Mouse (Mus musculus) testis, postnatal 10 days (tissue): ENCODE measurements around the gene Ttll4.

Experiments
- DNase-seq: peaks from one replicate; pipeline ENCODE4 v3.0.0; 2021; ENCODE audit warnings: low spot score

Gene Ttll4

DNA sequence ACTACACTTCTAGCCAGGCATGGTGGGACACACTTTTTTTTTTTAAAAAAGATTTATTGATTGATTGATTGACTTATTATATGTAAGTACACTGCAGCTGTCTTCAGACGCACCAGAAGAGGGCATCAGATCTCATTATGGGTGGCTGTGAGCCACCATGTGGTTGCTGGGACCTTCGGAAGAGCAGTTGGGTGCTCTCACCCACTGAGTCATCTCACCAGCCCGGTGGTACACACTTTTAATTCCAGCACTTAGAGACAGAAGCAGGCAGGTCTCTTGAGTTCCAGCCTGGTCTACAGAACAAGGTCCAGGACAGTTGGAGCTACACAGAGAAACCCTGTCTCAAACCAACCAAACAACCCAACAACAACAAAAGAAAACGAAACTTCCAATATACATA, 50.5 kb downstream of the Ttll4 start:
- DNase-seq = no peak

DNA sequence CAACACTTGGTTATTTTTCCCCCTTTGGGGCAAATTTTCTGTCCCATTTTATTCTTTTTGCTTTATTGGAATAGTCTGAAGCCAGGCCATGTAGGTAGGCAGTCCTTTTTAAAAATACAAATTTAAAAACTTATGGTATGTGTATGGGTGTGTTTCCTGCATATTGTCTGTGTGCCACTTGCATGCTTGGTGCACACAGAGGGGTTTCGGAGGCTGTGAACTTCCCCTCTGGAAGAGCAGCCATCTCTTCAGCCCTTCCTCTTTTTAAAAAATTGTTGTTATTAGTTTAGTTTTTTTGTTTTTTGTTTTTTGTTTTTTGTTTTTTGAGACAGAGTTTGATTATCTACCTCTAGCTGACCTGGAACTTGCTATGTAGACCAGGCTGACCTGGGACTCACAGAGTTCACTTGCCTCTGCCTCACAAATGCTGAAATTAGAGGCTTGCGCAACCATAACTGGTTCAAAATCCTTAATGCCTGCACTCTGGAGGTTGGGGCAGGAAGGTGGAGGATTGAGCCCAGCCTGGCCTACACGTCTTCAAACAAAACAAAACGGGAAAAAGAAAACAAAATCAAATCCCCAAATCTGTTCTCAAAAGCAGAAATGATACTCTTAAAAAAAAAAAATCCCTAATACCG, 51.0 kb downstream of the Ttll4 start:
- no peak for DNase-seq

GRCm38 (mm10) chr1:74713099-74713858, 51.7 kb downstream of the Ttll4 start, which contains the start of gene Cyp27a1:
Gene Cyp27a1 (plus strand): TSS chr1:74713574.
- DNase-seq = peak; percentile 76

- no peak for DNase-seq
These were observed 52.5 kb downstream of the Ttll4 start for GRCm38 (mm10) chr1:74713859-74714730.

DNA sequence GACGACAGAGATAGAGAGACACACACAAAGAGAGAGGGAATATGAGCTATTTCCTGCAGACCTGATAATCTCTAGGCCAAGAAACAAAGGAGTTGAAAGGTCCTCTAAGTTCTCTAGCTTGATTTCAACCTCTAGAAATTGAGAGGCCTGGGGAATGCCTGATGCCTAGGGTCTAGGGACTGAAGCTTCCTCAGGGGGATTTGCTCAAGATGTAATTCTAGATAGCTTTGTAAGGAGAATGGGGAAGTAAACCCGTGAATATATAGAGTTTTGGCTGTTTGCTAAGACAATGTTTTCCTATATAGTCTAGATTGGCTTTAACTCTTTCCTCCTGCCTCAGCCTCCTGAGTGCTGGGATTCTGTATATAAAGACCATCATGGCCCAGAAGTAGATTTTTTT, 53.4 kb downstream of the Ttll4 start:
- no peak for DNase-seq

GRCm38 (mm10) chr1:74715468-74715867, 53.9 kb downstream of the Ttll4 start:
- no peak for DNase-seq

DNA sequence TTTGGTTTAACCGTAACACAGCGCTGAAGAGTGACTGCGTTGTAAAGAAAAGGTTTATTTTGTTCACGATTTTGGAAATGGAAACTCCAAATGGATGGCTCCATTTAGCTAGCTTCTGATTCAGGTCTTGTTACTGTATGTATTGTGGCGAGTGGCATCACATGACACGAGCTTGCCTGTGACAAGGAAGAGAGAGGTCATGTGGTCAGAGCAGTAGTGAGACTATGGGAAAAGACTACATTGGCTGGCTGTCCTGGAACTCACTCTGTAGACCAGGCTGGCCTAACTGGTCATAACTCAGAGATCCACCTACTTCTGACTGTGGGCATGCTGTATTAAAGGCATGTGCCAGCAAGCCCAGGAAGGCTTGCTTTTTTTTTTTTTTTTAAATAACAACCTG, 54.3 kb downstream of the Ttll4 start:
- DNase-seq = no peak

- no peak for DNase-seq
These were observed 56.6 kb downstream of the Ttll4 start for GRCm38 (mm10) chr1:74718113-74718512.

DNA sequence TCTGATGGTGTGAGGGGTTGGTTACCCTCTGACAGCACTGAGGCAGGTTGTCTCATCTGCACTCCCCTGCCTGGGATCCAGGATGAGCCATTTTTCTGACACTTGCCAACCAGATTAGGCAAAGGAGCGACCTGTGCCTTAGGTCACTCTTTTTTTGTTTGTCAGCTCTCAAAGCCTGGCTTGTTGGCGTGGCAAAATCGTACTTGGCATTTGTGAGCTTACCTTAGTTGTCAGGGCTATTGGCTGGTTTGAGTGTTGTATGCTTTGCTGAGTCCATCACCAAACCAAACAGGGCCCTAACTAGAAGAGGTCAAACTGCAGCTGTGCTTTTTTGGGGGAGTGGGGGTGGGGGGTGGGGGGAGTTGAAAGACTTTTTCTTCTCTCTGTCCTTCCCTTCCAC, 57.7 kb downstream of the Ttll4 start:
- no peak for DNase-seq

DNA sequence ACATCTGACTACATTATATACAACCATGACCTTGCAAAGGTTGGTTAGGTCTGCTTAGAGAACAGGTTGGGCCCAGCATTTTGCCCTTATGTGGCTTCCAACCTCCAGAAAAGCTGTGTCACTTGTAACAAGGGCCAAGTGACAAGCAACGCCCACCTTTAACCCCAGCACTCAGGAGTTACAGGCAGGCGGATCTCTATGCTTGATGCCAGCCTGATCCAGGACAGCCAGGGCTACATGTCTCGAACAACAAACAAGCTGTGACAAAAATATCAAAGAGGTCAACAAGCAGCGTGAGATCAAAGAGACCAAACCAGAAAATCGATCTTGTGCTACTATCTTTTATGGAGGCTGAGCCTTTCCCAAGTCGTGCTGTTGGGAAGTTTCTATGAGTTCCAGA, 60.1 kb downstream of the Ttll4 start:
- DNase-seq = no peak

- DNase-seq = peak; percentile 66
These were observed 62.2 kb downstream of the Ttll4 start for GRCm38 (mm10) chr1:74723748-74724147.

GRCm38 (mm10) chr1:74726114-74726513, 64.6 kb downstream of the Ttll4 start:
- DNase-seq = no peak

GRCm38 (mm10) chr1:74726674-74727073, 65.1 kb downstream of the Ttll4 start:
- DNase-seq = no peak

GRCm38 (mm10) chr1:74728446-74728845, 66.9 kb downstream of the Ttll4 start:
- no peak for DNase-seq

DNA sequence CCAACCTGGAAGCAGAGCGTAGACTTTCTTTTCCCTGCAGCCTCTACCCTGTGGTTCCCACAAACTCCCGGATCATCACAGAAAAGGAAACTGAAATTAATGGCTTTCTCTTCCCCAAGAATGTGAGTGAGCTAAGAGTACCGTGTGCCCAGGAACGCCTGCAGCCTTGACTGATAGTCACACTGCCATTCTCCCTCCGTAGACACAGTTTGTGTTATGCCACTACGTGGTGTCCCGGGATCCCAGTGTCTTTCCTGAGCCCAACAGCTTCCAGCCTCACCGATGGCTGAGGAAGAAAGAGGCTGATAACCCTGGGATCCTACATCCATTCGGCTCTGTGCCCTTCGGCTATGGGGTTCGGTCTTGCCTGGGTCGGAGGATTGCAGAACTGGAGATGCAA, 75.4 kb downstream of the Ttll4 start:
- no peak for DNase-seq

DNA sequence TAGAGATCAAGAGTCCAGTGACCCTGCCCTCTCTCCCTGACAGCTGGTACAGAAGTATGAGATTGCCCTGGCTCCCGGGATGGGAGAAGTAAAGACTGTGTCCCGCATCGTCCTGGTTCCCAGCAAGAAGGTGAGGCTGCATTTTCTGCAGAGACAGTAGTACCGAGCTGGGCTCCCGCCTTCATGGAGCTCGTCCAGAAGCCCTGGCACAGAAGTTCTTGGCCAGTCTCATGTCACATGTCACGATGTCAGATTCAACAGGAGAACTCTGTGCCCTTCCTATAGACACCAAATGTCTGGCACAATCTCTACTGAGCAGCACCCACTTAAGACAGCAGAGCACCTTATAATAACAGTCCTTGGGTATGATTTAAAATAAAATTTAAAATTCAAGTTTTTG, 76.0 kb downstream of the Ttll4 start:
- no peak for DNase-seq

GRCm38 (mm10) chr1:74740846-74741245, 79.3 kb downstream of the Ttll4 start:
- DNase-seq = no peak

- DNase-seq = no peak
These were observed 85.8 kb downstream of the Ttll4 start for GRCm38 (mm10) chr1:74747335-74747734.

GRCm38 (mm10) chr1:74748643-74749271, 87.2 kb downstream of the Ttll4 start, which contains the start of gene Prkag3:
Gene Prkag3 (minus strand): TSS chr1:74749221.
- DNase-seq = peak; percentile 87

DNA sequence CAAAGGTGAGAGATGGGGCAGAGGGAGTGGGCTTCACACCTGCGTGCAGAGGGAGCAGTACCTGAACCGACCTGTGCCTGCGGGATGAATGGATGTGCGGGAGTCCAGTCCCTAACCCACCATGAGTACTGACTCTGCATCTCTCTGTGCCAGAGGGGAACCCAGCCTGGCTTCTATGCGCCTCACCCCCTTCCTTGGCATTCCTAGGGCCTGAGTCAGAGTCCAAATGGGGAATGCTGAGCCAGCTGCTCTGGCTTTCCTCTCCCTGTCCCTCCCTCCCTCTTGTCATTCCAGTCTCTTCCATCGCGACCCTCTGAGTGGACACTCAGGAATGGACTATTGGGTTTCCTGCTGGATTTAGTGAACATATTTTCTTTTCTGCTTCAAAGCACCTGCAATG, 87.8 kb downstream of the Ttll4 start:
- peak; percentile 56 for DNase-seq

DNA sequence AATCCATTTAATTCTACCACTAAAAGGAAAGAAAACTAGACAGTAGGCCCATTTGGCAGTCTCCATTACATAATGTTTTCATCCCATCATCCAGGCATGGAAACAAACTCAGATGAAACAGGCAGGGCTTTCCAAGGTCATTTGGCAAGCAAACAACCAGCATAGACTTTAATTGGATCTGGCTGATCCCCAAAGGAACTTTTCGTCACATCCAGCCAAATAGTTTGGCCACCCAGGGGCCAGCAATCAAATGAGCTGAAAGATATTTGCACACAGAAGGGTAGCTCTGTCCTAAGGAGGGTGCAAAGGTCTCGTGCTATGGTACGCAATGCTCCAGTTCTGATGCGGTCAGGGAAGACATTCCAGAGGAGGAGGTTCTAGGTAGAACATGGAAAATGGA, 89.1 kb downstream of the Ttll4 start:
- DNase-seq = no peak

DNA sequence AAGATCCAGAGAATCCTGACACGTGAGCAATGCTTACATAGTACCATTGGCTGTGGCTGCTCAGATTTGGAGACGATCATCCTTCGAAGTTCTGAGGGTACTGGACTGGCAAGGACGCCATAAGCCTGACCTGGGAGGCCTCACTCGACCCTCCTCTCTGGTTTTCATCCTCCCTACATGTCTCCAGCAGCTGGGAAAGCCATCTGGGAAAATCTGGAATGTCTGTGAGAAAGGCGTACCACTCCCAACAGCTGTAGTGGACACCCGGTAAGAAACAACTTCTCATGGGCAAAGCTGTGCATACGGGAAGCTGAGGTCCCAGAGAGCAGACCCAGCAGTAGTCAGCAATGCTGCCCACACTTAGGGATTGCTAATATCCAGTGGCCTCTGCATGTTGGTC, 90.6 kb downstream of the Ttll4 start:
- DNase-seq = no peak
